Mouse (Mus musculus) myocyte (in vitro differentiated cells): ENCODE data around the gene 1700013G24Rik. TPM values are rescaled to one million over a fixed set of nuclear protein-coding genes. Genes with fewer than 3 reads are reported as not detected.
A peak's percentile ranks its signal among the peaks of the same experiment; 100 is the strongest.
"Not testable (repeated sequence)": the region's sequence is repeated elsewhere in the genome, so short reads cannot be mapped to it uniquely, and the experiment has no call there.

Experiments used
- H3K27me3 ChIP-seq: one replicate; pipeline ENCODE4 v1.6.1; 2011; ENCODE audit not compliant: control insufficient read depth, insufficient read depth, insufficient read length
- H3K36me3 ChIP-seq: one replicate; pipeline ENCODE4 v1.6.1; 2011; ENCODE audit not compliant: control insufficient read depth, insufficient read depth
- H3K4me2 ChIP-seq: one replicate; pipeline ENCODE4 v1.6.1; 2011; ENCODE audit warnings: low read depth, control low read depth
- H3K4me3 ChIP-seq: one replicate; pipeline ENCODE4 v1.5.1; 2011; ENCODE audit warnings: mild to moderate bottlenecking, control low read depth, moderate library complexity
- H3K79me2 ChIP-seq: one replicate; pipeline ENCODE4 v1.6.1; 2011; ENCODE audit not compliant: control insufficient read depth, insufficient read depth
- H3ac ChIP-seq: one replicate; pipeline ENCODE4 v1.6.1; 2011; ENCODE audit not compliant: control insufficient read depth, insufficient read length
- CEBPB ChIP-seq: IDR thresholded peaks from 2 replicates; pipeline ENCODE4 v1.6.1; 2011; ENCODE audit warnings: mild to moderate bottlenecking, moderate library complexity; ENCODE audit not compliant: poor library complexity, insufficient read depth, severe bottlenecking
- E2F4 ChIP-seq: IDR thresholded peaks from one replicate; pipeline ENCODE4 v1.6.1; 2011; ENCODE audit warnings: mild to moderate bottlenecking, control low read depth, moderate library complexity; ENCODE audit not compliant: insufficient read depth
- MAX ChIP-seq: IDR thresholded peaks from one replicate; pipeline ENCODE4 v1.6.1; 2011; ENCODE audit warnings: low read depth, mild to moderate bottlenecking, control low read depth
- MYOD1 ChIP-seq, 3 experiments: IDR thresholded peaks; one replicate each; pipeline ENCODE4 v1.6.1; 2011; ENCODE audit warnings: control low read depth in 2 of 3, low read depth in 2 of 3, mild to moderate bottlenecking in 2 of 3, moderate library complexity in 1 of 3; ENCODE audit not compliant: insufficient read length in 2 of 3, control insufficient read depth in 1 of 3
- MYOG ChIP-seq, 3 experiments: IDR thresholded peaks; one replicate each; pipeline ENCODE4 v1.6.1; 2011; ENCODE audit warnings: control low read depth in 2 of 3, low read depth in 2 of 3, mild to moderate bottlenecking in 2 of 3; ENCODE audit not compliant: insufficient read length in 2 of 3, control insufficient read depth in 1 of 3, insufficient read depth in 1 of 3
- POLR2A ChIP-seq: IDR thresholded peaks from one replicate; pipeline ENCODE4 v1.6.1; 2011; ENCODE audit warnings: low read depth, mild to moderate bottlenecking, control low read depth, moderate library complexity; ENCODE audit not compliant: insufficient read length
- POLR2AphosphoS2 ChIP-seq: IDR thresholded peaks from one replicate; pipeline ENCODE4 v1.6.1; 2011; ENCODE audit warnings: low read depth, control low read depth; ENCODE audit not compliant: insufficient read length
- REST ChIP-seq: IDR thresholded peaks from one replicate; pipeline ENCODE4 v1.6.1; 2011; ENCODE audit warnings: mild to moderate bottlenecking, control low read depth, moderate library complexity; ENCODE audit not compliant: insufficient read depth, insufficient read length
- SRF ChIP-seq: IDR thresholded peaks from one replicate; pipeline ENCODE4 v1.6.1; 2011; ENCODE audit warnings: low read depth; ENCODE audit not compliant: control insufficient read depth, insufficient read length
- TCF12 ChIP-seq: IDR thresholded peaks from one replicate; pipeline ENCODE4 v1.6.1; 2011; ENCODE audit warnings: mild to moderate bottlenecking, control low read depth; ENCODE audit not compliant: poor library complexity, insufficient read depth, severe bottlenecking
- TCF3 ChIP-seq: IDR thresholded peaks from one replicate; pipeline ENCODE4 v1.6.1; 2011; ENCODE audit warnings: low read depth, control low read depth; ENCODE audit not compliant: insufficient read length
- USF1 ChIP-seq: IDR thresholded peaks from one replicate; pipeline ENCODE4 v1.6.1; 2011; ENCODE audit warnings: low read depth, mild to moderate bottlenecking, control low read depth, moderate library complexity
- polyA plus RNA-seq: library from polyadenylated mRNA; unstranded; fragments of >200 nt; fragmentation: generic; extraction: Trizol; gene quantifications from one replicate; pipeline ENCODE4 v1.2.1, GENCODE M21; 2012; ENCODE audit warnings: missing spikeins

Gene 1700013G24Rik
- 0.55 TPM for polyA plus RNA-seq

DNA sequence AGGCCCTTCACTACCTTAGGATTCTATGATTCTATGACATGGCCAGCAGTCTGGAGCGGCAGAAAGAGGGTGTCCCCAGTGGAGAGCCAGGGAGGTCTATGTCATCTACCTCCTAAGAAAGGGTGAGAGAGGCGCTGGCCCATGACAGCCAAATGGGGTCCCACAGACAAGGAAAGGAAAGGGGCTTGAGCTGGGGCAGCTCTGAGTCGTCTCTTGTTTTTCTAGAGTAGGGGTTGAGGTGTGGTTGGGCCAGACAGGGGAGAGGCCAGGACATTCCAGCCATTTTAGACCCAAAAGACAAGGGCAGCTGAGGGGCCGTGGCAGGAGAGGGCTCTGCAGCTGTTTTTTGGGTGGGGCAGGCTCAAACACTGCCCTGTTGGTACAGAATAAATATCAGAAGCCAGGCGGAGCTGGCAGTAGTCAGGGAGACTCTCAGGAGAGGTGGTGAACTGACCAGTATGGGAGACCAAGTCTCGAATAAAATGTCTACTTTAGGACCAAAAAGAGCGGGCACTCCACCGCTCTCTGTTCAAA is at the start of gene 1700013G24Rik:
1700013G24Rik (plus strand) TSS at position 51 of the 534 bp plus-strand sequence.
- H3K4me2 ChIP-seq = peak within 1 kb of the TSS; percentile 47
- no peaks in the 10 kb centered on the region for H3K36me3 ChIP-seq
- H3K4me3 ChIP-seq = no peak within 1 kb of the TSS
- H3ac ChIP-seq = no peak within 1 kb of the TSS
- no peaks in the 10 kb centered on the region for H3K27me3 ChIP-seq
- no peaks in the 10 kb centered on the region for H3K79me2 ChIP-seq
- no peak for TF ChIP-seq SRF
- no peak for TF ChIP-seq CEBPB
- no peak for TF ChIP-seq USF1
- peak; percentile 56 for TF ChIP-seq TCF3
- peak; percentile 18 to 85 (median 73) for TF ChIP-seq MYOG (IDR thresholded peaks at IDR 0.05; ENCODE audit: control insufficient read depth in 1 of 3, insufficient read depth in 1 of 3, insufficient read length in 2 of 3, low read depth in 2 of 3)
- TF ChIP-seq MAX = no peak
- TF ChIP-seq E2F4 = no peak
- peak; percentile 85 to 91 (median 89) for TF ChIP-seq MYOD1 (IDR thresholded peaks at IDR 0.05; ENCODE audit: control insufficient read depth in 1 of 3, insufficient read length in 2 of 3, low read depth in 2 of 3)
- TF ChIP-seq POLR2A = peak; percentile 48
- peak; percentile 90 for TF ChIP-seq TCF12
- TF ChIP-seq POLR2AphosphoS2 = peak; percentile 12
- no peak for TF ChIP-seq REST

DNA sequence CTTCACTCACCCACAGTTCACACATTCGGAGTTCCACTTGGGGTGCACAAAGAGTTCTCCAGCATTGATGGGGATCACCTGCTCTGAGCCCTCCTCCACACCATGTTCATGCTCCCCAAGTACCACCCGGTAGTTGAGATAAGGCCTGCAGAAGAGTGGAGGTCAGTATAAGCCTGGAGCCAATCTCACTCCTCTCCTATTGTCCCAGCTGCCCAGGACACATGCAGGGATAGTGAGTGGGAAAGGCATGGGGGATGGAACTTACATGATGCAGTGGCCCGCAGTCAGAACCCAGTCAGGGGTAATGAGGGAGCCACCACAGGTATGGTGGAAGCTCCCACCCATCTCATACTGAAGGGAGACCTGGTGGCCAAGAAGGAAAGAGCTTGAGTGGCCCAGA is 47.5 kb upstream of the 1700013G24Rik start:
- Histone ChIP-seq H3K27me3 (peaks cover 4% of the 10 kb centered on the region), H3ac (no peak overlapping the region), H3K4me2 (no peak overlapping the region), H3K36me3 (no peaks in the 10 kb centered on the region), H3K79me2 (no peaks in the 10 kb centered on the region), H3K4me3 (no peak overlapping the region)
- TF ChIP-seq MYOD1 (IDR thresholded peaks at IDR 0.05; ENCODE audit: control insufficient read depth in 1 of 3, insufficient read length in 2 of 3, low read depth in 2 of 3) (no peak), SRF (no peak), POLR2AphosphoS2 (no peak), TCF3 (no peak), USF1 (no peak), REST (no peak), POLR2A (no peak), TCF12 (no peak), MYOG (IDR thresholded peaks at IDR 0.05; ENCODE audit: control insufficient read depth in 1 of 3, insufficient read depth in 1 of 3, insufficient read length in 2 of 3, low read depth in 2 of 3) (no peak), E2F4 (no peak), MAX (no peak), CEBPB (no peak)

DNA sequence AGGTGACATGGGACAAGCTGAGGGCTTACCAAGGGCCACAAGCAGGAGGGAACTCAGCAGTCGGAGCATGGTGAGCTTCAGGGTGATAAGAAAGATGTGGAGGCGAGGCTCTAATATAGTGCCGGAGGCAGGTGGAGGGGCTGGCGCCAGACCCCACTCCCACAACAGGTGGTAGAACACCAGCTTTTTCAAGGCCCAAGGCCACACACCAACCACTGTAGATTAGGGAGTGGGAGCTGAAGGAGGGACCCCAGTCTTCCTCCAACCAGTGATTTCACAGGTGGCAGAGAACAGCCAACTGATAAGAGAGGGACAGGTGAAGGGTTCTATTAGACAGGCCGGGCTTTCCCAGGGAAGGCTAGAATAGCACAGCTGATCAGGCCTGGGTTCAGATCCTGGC is 43.4 kb upstream of the 1700013G24Rik start, which contains the start of gene Cela3a:
Cela3a (minus strand) TSS at position 101 of the 400 bp plus-strand sequence.
- Histone ChIP-seq H3K27me3 (peaks cover 4% of the 10 kb centered on the region), H3K36me3 (no peaks in the 10 kb centered on the region), H3K4me3 (no peak within 1 kb of the TSS), H3K79me2 (no peaks in the 10 kb centered on the region), H3ac (no peak within 1 kb of the TSS), H3K4me2 (no peak within 1 kb of the TSS)
- TF ChIP-seq MYOG (IDR thresholded peaks at IDR 0.05; ENCODE audit: control insufficient read depth in 1 of 3, insufficient read depth in 1 of 3, insufficient read length in 2 of 3, low read depth in 2 of 3) (peak in 1 of 3 experiments; percentile 15), TCF12 (no peak)

DNA sequence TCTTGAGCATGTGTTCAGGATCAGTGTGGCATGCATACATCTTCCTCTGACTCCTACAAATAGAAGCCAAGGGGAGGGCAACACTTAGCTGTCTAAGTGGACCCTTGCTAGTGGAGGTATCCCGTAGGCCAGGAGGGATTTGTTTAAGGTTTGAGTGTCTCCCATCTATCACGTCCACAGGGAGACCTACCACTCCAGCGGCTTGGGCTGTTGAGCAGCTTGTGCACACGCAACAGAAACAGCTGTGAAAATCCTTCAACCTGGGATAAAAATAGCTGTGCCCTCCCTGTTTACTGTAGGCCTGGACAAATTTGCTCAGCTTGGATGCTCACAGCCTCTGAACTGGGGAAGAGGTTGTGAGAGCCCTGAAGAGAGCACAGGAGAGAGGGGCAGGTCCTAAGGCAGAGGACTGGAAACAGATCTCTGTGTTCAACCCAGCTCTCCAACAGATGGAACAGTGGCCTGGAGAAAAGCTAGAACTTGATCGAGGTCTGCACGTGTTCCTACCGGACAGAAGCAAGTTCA is 40.8 kb upstream of the 1700013G24Rik start:
- not testable (repeated sequence) for H3K27me3 ChIP-seq, H3ac ChIP-seq, H3K4me2 ChIP-seq, H3K79me2 ChIP-seq, H3K36me3 ChIP-seq, H3K4me3 ChIP-seq
- TF ChIP-seq MYOG (IDR thresholded peaks at IDR 0.05; ENCODE audit: control insufficient read depth in 1 of 3, insufficient read depth in 1 of 3, insufficient read length in 2 of 3, low read depth in 2 of 3) (peak in 2 of 3 experiments; percentile 22), MYOD1 (IDR thresholded peaks at IDR 0.05; ENCODE audit: control insufficient read depth in 1 of 3, insufficient read length in 2 of 3, low read depth in 2 of 3) (peak in 2 of 3 experiments; percentile 53 to 66)

DNA sequence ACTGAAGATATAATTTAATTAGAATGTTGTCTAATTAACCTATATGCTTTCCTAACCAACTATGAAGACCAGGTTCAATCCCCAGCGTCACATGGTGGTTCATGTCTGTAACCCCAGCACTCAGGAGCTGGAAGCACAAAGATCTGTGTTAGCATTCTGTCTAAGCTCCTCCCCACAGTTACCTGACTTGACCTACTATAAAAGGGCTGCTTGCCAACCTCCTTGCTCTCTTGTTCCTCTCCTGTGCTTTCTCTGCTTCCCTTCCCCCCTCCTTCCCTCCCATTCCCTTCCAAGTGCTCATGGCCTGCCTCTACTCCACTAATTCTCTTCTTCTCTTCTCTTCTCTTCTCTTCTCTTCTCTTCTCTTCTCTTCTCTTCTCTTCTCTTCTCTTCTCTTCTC is 38.1 kb upstream of the 1700013G24Rik start:
- no peak overlapping the region for H3K4me2 ChIP-seq
- no peaks in the 10 kb centered on the region for H3K79me2 ChIP-seq
- no peaks in the 10 kb centered on the region for H3K36me3 ChIP-seq

More for the DNA sequence above, 38.1 kb upstream of the 1700013G24Rik start:
- Histone ChIP-seq H3K4me3 (no peak overlapping the region), H3ac (no peak overlapping the region), H3K27me3 (no peaks in the 10 kb centered on the region)
- no peak for TF ChIP-seq MYOD1 (IDR thresholded peaks at IDR 0.05; ENCODE audit: control insufficient read depth in 1 of 3, insufficient read length in 2 of 3, low read depth in 2 of 3)
